Mouse (Mus musculus) mouse trophoblast stem cell (cell line): ENCODE measurements at regions not wholly inside any gene's neighbourhood (a gene's known extent, or its start where the extent isn't known, plus 50 kb on each side); places are given as distances from the start of the nearest gene placed in this dataset.
"Not testable (repeated sequence)": the region's sequence is repeated elsewhere in the genome, so short reads cannot be mapped to it uniquely, and the experiment has no call there.

Experiments
- in situ Hi-C, 2 experiments: fragments of 300-500 bp; cut with MseI, MboI; formaldehyde crosslinking; loops; 2 replicates in 1 of 2; 3 replicates in 1 of 2; pipeline ENCODE4 v1.15.1; 2025

DNA sequence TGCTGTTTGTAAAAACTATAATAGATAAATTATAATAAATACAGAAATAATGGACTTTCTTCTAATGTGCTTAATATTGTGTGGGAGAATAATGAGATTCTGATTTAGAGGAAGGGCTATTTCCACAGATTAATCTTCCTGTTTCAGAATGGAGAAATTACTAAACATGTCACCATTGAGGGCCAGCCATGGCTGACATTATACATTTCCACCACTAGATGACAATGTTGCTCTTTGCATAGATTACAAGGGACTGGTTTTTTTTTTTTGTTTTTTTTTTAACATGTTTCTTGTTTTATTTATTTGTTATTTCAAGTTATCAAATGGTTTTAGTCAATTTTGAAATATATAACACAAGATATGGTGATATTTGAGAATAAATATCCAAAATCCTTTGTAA lies 435.6 kb upstream of the Klhl1 start:
- in situ Hi-C loops: loop anchor here in 1 of 2 experiments (25.0 kb wide), 1 partner anchor 608 kb away; no protein-coding TSS in a partner anchor

GRCm38 (mm10) chr14:96908737-96909136 lies 389.8 kb upstream of the Klhl1 start:
- in situ Hi-C loops: loop anchor here in 1 of 2 experiments (25.0 kb wide), 1 partner anchor 946 kb away; no protein-coding TSS in a partner anchor

DNA sequence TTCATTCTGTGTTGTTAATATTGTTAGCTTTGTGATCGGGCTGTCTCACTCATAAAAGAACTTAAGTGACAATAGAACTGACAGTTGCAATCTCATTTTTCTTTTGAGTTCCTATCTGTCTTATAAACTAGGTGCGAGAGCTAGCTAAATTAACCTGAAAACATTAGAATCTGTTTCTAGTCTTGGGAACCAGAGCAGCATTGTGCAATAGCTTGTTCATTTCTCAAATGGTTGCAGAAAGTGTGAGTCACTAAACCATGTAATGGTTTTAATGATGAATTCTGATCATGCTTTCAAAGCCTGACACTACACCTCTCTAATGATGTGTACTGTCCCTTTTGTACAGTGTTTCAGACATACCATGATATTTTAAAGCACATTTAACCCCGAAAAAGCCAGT lies 360.8 kb upstream of the Klhl1 start:
- in situ Hi-C loops: no loop called here

GRCm38 (mm10) chr14:96871969-96872368 lies 353.1 kb upstream of the Klhl1 start:
- in situ Hi-C loops: no loop called here

DNA sequence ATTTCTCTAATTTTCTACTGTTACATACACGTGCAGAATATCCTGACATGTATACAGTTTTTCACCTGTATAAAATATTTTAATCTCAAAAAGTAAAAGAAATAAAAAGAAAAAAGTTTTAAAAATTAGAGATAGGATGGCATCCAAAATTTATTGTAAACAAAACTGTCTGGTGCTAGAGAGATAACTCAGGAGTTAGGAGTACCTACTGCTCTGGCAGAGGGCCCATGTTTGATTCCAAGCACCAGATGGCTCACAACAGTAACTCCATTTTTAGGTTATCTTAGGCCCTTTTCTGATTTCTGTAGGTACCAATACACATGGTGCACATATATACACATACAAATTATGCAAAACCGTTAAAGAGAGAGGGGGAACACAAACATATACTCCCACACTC lies 320.0 kb upstream of the Klhl1 start:
- in situ Hi-C loops: no loop called here

DNA sequence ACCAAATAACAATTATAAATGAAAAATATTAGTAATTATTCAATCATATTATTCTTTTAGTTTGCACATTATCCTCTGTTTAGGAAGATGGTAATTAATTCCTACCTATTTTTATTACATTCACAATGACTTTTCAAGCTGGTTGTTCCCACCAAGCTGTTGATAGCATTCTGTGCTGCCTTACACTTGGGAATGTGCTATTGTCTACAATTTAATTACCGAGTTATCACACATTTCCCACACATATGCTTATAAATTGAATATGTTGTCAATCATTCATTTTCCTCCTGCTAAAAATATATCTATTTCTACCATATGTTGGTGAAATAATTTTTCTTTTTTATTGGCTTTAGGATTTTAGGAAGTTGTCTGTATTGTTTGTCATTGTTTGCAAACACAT lies 306.2 kb upstream of the Klhl1 start:
- in situ Hi-C loops: no loop called here

DNA sequence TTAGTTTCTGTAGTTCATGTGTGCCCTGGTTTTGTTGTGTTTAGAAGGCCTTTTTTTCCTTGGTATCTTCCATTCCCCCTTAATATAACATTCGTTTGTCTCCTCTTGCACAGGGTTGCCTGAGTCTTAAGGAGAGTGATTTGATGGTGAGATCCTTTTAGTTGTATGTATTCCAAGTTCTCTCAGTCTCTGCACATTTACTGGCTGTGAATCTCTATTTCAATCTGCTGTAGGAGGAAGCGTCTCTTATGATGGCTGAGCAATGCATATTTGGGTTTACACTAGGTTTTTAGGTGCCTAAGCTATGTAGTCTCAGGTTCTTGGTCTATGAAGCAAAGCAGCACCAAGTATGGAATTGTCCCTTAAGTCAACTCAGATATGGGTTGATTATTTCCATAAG lies 296.8 kb upstream of the Klhl1 start:
- in situ Hi-C loops: no loop called here

DNA sequence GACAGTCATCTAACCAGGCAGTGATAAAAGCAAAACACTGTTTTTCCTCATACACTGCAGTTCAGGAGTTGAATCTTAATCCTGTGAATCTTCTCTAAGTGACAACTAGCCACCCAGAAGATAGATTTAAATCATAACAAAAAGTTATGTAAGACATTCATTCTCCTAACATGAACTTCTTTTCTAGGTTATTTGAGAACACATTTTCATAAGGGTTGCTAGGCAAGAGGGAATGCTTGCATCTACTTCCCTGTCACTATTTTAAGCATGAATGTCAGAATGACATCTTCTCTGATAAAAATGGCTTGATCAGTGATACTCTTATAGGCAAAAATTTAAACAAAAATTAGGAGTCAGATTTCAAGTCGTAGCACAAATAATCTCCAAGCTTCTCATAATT lies 286.4 kb upstream of the Klhl1 start:
- in situ Hi-C loops: no loop called here

GRCm38 (mm10) chr14:96794806-96795205 lies 275.9 kb upstream of the Klhl1 start:
- in situ Hi-C loops: no loop called here

DNA sequence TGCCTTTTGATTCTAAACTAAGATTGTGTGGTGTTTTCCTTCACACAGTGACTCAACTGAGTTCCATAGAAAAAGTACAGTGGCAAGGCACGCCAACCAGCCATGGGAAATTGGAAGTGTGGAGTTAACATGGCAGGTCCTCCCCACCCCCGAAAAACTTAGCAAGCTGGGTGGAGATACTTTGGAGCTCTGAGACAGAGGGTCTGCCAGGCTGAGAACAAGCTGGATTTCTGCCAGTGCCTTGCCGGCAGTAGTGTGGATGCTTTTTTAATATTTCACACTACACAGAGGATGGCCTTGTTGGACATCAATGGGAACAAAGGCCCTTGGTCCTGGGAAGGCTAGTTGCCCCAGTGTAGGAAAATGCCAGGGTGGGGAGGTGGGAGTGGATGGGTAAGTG lies 269.0 kb upstream of the Klhl1 start:
- in situ Hi-C loops: no loop called here

- in situ Hi-C loops: no loop called here
These were observed 268.4 kb upstream of the Klhl1 start for GRCm38 (mm10) chr14:96787286-96787685.

GRCm38 (mm10) chr14:96775801-96776200 lies 256.9 kb upstream of the Klhl1 start:
- in situ Hi-C loops: no loop called here

DNA sequence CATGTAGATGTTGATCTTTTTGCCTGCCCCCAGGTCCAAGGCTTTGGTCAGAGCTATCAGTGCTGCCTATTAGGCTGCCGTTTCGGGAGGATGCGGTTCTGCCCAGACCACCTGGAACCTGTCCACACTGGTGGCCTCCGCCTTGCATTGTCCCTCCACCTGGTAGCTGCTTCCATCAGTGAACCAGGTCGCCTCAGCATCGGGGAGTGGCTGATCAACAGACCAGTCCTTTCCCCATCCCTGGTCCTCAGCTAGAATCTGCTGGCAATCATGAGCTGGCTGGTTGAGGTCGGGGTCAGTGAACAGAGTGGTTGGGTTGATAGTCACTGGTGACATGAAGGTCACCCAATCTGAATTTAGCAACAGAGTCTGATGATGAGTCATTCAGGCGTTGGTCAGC lies 241.7 kb upstream of the Klhl1 start:
- in situ Hi-C loops: no loop called here

- in situ Hi-C loops: no loop called here
These were observed 214.3 kb upstream of the Klhl1 start for GRCm38 (mm10) chr14:96733211-96733610.

DNA sequence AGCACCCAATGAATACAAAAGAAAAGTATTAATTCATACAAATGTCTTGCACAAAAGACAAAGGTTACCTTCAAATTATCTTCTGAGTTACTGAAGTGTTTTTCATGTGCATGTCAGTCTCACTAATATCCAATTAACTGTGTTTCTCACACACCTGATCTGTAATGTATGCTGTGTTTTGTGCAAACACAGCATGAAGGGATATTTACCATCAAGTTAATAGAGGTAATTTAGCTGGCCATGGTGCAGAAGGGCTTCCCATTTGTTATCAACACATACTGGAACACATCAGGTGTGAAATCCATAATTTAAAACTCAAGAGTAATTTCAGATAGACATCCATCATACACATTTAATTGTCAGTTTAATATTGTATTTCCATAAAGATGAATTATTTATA lies 178.2 kb upstream of the Klhl1 start:
- in situ Hi-C loops: no loop called here

DNA sequence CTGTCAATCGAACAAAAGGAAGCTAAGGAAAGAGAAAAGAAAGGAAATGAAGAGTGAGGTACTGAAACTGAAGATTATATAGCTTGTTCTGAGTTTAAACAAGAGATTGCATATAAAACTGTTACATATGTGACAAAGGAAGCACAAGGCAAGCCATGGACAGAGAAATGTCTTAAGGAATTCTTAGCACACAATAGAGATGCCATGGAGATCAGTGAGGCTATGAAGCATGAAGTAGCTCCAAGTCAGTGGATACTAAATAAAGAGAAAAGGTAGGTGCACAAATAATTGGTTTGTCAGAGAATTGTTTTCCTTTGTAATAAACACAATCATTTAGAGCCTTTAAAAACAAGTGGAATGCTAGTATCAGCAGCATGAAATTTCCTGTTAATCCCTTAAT lies 172.0 kb upstream of the Klhl1 start:
- in situ Hi-C loops: no loop called here

- in situ Hi-C loops: no loop called here
These were observed 165.0 kb upstream of the Klhl1 start for GRCm38 (mm10) chr14:96683943-96684342.

DNA sequence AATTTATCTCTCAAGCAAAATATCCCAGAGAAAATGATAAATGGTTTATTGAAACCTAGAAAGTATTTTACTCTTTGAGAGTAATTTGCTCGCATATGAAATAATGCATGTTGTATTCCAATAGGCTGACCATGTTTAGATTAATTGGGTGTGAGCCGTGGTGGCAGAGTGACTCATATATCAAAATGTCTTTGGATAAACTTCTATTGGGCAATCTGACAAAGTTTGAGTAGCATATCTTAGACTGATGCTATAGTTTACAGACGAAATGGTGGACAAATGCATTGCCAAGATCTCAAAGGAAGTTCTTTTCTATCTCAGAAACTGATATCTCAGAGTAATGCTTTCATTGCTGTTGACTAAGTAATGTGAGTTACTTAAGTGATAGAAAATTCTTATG lies 162.8 kb upstream of the Klhl1 start:
- in situ Hi-C loops: no loop called here

DNA sequence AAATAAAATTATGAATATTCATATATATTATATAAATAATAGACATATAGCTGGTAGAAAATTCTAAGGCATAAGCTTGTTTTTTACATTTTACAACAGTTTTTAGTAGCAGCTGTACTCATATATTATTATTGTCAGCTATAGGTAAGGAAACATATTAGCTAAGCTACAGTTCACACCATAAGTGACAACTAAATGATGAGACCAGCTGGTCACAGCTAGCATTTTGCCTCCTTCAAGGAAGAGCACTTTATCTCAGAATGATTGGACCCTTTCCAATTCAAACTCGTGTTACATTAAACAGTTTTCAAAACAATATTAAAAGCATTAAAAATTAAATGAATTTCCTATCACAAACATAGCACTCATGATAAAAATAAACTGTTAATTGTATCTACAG lies 157.3 kb upstream of the Klhl1 start:
- in situ Hi-C loops: no loop called here

- in situ Hi-C loops: no loop called here
These were observed 149.7 kb upstream of the Klhl1 start for GRCm38 (mm10) chr14:96668635-96669034.

DNA sequence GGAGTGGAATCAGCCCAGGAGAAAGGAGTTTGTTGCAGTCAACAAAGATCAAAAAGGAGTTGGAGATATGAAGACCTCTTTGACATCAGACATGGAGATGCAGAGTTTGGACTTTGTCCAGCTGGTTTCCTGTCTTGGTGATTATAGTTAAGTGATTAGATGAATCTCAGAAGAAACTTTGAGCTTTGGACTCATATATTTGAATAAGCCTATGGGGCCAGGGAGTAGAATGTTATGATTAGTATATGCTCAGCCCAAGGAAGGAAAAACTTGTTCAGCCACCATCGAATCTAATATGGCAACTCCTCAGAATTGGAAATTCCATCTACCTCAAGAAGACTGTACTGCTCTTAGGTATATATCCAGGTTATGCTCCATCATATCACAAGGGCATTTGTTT lies 137.6 kb upstream of the Klhl1 start:
- in situ Hi-C loops: no loop called here

DNA sequence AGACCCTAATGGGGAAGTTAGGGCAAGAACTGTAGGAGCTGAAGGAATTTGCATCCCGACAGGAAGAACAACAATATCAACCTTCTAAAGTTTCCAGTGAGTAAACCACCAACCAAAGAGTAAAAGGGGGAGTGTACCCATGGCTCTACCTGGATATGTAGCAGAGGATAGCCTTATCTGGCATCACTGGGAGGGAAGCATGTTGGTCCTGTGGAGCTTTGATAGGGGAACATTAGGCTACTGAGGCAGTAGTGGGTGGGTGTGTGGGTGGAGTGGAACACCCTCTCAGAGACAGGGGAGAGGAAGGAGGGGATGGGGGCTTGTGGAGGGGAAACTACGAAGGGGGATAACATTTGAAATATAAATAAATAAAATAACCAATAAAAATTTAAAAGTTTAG lies 111.4 kb upstream of the Klhl1 start:
- in situ Hi-C loops: no loop called here

- in situ Hi-C loops: no loop called here
These were observed 87.8 kb upstream of the Klhl1 start for GRCm38 (mm10) chr14:96606736-96607135.

GRCm38 (mm10) chr14:96601092-96601491 lies 82.2 kb upstream of the Klhl1 start:
- in situ Hi-C loops: not testable (repeated sequence)

DNA sequence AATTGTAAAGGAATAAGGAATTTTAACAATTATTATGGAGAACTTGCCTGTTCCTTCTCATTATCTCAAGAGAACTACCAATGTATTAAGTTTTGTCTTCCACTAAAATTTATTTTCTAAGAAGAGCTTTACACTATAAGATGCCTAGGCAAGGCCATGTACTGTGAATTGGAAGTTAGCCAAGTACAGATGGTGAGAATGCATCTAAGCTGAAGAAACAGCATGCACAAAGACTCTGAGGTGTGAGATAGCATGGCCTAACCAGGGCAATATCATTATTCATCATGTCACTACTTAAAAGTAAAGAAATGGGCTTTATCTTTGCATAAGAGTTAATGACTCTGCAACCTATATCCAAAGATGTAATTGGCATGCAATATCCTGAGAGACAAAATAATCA lies 73.1 kb upstream of the Klhl1 start:
- in situ Hi-C loops: no loop called here
